Mouse (Mus musculus) CH12F3 (cell line): Measurements from ENCODE around the gene Gm28539.

Experiments used
- in situ Hi-C: fragments of 300-500 bp; cut with MboI; formaldehyde crosslinking; loops from 2 replicates; pipeline ENCODE4 v1.14.3; 2020; ENCODE audit warnings: low sequenced_read_pairs

Gene Gm28539

DNA sequence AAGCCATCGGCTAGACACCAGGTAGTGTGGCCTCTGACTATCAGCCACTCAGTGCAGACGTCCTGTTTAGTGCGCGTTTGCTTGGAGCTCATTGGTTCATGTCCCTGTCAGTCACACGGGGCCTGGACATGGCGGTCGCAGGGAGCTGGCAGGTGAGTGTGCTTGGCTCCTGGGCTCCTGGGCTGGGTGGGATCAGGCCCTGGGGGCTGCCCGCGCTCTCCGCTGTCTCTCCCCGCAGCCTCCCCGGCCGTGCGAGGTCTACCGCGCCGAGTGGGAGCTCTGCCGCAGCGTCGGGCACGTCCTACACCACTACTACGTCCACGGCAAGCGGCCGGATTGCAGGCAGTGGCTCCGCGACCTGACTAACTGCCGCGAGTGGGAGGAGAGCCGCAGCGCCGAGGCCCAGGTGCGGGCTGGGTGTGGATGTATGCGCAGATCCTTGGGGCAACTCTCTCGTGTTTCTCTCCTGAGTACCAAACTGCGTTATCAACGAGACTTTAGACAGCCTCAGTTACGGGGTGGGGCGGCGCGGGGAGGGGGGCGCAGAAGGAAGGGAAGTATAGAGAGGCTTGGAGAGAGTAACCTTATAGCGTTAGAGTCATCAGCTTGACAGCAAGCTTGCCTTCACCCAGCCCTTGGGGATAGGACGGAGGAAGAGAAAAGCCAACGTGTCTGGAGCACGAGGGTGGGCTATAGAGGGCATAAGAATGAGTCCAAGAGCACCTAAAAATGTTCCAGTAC lies at the start of gene Gm28539, which contains the start of gene 2510002D24Rik:
Gm28539 (plus strand) TSS at position 117 of the 741 bp plus-strand sequence.
2510002D24Rik (plus strand) TSS at position 111 of the 741 bp plus-strand sequence.
- in situ Hi-C loops, result no loop called here

DNA sequence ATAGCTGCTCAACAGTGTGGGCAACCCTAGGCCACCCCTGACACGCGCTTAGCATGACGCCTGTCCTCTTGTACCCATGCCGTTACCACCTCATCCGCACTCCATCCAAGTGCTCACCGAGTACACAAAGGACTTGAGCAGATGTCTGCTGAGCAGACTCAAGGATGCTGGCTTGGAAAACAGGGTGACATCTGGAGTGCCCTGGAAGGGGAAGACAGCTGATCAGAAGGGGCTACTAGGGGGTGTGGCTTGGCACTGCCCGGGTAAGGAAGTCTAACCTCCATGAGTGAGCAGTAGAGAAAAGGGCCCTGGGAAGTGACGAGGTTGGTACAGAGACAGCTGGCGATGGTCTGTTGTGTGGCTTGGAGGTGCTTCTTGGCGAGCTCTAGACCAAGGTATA lies 49.7 kb upstream of the Gm28539 start:
- in situ Hi-C loops, result no loop called here

DNA sequence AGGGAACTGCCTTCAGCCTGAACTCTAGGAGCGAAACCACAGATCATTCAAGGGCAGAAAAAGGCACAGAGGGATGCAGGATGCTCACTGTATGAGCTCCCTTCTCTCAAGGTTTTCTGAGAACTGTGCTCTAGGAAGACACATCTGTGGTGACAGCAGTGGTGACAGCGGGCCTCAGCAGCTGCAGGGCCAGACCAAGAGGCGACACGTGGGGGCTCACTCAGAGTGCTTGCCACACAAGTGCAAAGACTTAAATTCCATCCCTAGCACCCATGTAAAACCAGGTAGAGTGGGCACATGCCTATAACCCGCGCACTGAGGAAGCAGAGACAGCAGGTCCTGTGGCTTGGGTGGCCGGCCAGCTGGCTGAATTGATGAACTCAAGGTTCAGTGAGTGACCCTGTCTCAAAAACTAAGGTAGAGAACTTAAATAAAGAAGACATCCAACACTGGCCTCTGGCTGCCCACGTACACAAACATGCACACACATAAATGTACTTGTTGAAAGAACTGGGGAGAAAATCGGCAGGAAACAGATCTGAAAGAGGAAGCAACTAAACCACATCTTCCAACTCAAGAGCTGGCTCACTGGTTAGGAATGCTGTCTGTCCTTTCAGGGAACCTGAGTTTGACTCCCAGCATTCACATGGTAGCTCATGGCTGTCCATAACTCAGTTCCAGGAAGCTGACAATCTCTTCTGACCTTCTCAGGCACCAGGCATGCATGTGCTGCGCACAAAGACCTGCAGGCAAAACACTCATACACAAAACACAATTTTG lies 47.6 kb upstream of the Gm28539 start:
- in situ Hi-C loops, result no loop called here

DNA sequence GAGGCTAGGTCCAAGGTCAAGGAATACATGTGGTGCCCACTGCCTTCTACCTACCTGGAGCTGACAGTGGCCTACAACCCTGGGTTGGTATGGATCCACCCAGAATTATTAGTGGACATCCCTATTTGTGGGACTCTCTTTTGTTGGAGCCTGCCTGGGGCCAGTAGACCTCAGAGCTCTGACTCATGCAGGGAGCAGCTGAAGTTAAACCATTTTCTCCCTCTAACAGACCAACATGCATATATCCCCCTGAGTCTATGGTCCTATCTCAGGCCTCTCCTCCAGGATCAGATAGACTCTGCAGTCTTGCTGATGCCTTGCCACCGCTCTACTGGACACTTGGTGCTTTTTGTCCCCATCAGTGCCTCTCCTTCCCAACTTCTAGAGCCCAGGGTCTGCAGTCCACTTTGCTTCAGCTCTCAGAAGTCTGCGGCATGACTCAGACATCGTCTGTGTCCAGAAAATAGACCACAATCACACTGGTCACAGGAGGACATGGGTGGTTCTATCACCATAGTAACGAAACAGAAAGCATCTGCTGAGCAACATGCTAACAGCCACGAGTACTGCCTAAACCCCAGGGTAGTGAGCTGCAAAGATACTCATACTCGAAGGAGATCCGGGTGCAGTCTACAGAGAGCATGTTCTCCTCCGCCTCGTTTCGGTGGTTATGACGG lies 41.0 kb upstream of the Gm28539 start:
- in situ Hi-C loops, result no loop called here

DNA sequence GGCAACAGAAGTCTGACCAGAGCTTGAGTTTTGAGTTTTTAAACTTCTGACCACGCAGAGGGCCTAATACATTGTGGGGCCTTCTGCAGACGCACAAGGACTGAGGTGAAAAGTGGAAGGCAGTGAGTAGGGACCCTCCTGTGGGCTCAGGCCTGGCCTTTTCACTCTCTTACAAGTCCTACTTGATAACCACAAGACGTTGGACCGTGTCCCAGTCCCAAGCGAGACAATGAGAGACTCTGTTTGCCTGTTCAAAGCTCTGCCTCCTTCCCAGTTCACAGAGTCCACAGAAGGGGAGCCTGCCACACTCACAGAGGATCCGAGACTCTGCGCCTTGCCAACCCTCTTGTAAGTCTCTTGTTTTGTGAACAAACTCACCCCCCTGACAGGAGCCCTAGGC lies 39.7 kb upstream of the Gm28539 start:
- in situ Hi-C loops, result no loop called here

DNA sequence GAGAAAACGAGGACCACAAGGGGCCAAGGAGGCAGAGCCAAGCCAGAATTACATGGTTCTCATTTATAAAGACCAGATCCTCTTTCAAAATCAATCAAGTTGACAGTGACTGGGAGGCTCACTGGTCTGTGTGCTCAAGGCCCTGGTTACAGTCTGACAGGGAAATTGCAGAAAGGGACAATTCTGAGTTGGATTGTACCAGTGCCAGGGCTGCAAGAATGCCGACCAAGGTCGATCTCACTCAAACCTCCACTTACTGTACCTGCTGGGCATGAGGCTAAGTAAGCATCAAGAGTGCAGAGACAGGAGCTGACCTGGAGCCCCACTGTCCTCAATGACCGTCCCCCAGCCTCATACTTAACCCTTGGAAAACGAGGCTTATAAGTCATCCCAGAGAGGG lies 38.2 kb upstream of the Gm28539 start:
- in situ Hi-C loops, result no loop called here

- in situ Hi-C loops, result no loop called here
These were observed 37.5 kb upstream of the Gm28539 start for GRCm38 (mm10) chr16:18798841-18799240.

GRCm38 (mm10) chr16:18805746-18806145 lies 30.6 kb upstream of the Gm28539 start:
- in situ Hi-C loops, result no loop called here

DNA sequence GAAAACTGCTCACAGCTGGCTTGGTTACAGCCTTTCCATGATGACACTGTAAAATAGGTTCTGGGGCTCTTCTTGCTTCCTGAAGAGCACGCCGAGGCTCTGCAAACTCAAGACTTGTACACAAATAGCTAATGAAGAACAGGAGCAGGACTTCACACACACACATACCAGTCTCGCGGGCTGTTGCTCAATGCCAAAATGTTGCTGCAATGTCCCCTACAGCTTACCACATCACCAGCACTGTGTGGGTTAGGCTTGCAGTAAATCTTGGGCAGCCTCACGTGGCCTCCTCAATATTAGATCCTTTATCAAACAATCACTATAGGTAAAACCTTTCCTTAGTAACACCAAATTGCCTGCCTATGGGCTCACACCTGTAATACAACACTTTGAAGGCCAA lies 27.4 kb upstream of the Gm28539 start:
- in situ Hi-C loops, result no loop called here

- in situ Hi-C loops, result no loop called here
These were observed 25.4 kb upstream of the Gm28539 start for GRCm38 (mm10) chr16:18811032-18811431.

GRCm38 (mm10) chr16:18811468-18812384 lies 24.7 kb upstream of the Gm28539 start, which contains the start of the genes Ufd1 and Cdc45:
Gene Ufd1, plus strand, starts transcription at chr16:18811779.
Gene Cdc45, minus strand, starts transcription at chr16:18811987.
- in situ Hi-C loops, result no loop called here

DNA sequence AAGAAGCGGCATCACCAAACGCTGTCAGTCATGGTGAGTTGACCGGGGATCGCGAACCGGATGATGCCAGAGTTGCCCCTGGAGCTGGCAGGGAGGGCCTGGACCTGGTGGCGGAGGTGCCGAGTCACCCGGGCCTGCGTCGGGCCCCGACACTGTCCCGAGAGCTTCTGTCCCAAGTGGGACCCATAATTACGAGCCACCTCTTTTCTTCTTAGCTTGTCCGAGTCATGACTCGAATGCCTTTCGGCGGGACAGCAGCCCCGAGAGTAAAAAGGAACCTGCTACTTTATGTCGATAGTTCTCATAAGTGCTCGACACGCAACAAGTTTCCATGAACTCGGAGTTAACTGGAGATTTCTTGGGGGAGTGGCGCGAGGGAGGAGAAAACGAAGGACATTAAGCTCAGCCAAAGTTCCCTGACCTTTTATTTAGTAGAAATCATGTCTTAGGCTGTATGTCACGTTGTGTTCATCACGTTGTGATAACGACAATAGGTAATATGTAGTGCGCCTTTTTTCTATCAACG lies 23.9 kb upstream of the Gm28539 start:
- in situ Hi-C loops, result no loop called here

DNA sequence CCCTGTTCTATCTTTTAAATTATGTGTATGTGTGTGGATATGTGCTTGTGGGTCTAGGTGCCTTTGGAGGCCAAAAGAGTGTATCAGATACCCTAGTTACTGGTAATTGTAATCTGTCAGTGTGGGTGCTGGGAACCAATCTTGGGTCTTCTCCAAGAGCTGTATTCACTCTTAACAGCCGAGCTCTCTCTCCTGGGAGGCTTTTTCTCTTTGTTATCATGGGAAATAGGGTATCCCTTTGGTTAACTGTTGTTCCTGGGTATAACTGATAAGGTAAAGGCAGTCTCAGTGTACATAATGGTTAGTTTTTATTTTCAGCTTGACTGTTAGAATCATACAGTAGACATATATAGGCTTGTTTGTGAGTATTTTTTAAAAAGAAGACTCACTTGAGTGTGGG lies 14.0 kb upstream of the Gm28539 start:
- in situ Hi-C loops, result no loop called here

DNA sequence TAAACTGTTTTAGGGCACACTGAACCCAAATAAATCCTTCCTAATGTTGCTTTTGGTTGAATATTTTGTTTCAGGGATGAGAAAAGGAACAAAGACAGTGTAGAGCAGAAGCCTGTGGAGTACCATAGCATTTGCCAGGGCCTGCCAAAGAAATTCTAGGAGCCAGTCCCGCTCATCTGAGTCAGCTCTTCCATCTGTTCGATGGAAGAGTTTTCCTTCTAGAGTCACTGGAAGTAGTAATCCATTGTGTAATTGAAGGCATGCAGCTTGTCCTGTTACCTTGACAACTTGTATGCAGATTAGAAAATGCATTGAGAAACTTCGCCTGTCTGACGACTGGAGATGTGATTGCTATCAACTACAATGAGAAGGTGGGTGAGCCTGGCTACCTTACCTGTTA lies 13.5 kb upstream of the Gm28539 start:
- in situ Hi-C loops, result no loop called here

DNA sequence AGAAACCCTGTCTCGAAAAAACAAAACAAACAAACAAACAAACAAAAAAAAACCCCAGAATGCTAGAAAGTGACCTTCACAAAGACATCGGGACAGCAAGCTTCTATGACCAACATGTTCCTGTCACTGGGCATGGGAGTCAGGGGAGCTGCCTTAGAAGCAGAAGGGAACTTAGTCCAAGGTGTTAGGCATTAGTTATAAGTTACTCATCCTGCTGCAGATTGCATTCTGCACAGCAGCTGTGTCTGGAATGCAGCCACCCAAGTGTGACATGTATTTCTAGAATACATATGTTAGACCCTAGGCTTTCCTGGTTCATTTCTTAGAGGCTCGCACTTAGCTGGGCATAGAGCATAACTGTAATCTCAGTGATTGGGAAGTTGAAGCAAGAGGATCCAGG lies 7.8 kb upstream of the Gm28539 start:
- in situ Hi-C loops, result no loop called here

GRCm38 (mm10) chr16:18829102-18829501 lies 7.3 kb upstream of the Gm28539 start:
- in situ Hi-C loops, result no loop called here

DNA sequence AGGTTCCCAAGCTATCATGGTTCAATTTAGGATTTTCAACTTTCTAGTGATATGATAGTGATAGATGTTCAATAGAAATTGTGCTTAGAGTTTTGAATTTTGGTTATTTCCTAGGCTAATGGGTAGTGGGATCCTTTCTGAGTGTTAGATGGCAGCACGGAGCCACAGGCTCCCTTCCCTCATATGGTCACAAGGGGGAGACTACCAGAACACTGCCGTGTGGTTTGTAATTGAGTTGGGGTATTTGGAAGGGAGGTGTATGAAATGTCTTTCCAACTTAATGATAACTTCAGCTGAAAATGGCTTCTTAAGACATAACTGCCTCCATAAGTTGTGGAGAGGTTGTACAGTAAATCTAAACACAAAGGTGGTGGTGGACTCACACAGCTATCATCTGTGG lies 2.9 kb upstream of the Gm28539 start:
- in situ Hi-C loops, result no loop called here

DNA sequence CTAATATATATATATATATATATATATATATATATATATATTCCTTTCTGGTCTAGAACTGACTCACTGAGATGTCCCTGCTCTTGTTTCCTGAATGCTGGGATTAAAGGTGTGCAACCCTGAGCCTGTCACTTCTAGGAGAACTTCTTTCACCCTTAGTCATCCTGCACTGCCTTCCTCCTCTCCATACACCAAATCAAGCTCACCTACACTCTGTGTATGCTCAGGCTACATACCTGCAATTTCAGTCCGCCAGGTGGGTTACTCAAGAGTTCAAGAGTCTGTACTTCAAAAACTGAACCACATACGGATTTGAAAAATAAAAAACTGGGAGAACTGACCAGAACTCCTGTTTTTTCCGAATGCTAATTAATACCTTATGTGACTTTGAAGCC lies 314 bp upstream of the Gm28539 start:
- in situ Hi-C loops, result no loop called here

DNA sequence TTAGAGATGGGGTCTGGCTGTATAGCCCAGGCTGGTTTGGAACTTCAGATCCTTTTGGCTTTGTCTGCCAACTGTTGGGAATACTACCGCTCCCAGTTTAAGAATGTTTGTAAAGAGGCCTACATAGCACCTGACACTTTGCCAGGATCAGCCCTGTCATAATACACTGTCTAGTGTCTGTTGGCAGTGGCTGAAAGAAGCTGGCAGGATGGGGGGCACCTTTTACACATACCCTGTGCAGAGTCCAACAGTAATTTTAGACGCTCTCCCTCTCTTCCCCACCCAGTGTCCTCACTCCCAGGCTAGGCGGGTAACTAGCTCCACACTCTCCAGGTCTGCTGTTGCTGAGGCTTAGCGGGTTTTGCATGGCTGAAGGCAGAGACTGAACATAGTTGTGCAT lies 2.0 kb downstream of the Gm28539 start:
- in situ Hi-C loops, result no loop called here

DNA sequence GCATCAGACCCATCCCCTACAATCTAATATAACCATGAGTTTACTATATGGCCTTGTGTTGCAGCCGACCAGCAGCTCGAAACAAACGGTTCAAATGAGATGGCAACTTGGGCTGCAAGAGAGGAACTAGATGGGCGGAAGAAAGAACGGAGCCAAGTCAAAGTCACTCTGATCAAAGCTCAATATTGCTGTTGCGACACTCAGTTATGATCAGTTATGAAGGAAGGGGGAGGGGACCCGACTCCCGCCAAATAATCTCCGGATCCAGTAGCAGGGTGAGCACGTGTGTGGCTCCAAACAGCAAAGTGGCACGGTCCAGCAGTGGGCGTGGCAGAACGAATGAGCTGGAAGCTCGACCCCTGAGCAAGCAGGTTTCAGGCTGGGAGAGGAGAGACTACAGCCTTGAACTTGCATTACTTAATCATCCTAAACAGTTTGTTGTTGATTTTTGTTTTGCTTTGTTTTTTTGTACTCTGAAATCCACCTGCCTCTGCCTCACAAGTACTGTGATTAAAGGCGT lies 10.0 kb downstream of the Gm28539 start:
- in situ Hi-C loops, result no loop called here
